Mouse (Mus musculus): ENCODE results near the gene Lta.
"Not testable (repeated sequence)": the region's sequence is repeated elsewhere in the genome, so short reads cannot be mapped to it uniquely, and the experiment has no call there.

Lta gene

GRCm38 (mm10) chr17:35239700-35240099 lies 34.5 kb upstream of the Lta start:
- no peak for DNase-seq

GRCm38 (mm10) chr17:35237504-35237903 lies 32.4 kb upstream of the Lta start:
- no peak for DNase-seq

GRCm38 (mm10) chr17:35236996-35237395 lies 31.8 kb upstream of the Lta start:
- no peak for DNase-seq

- peak; percentile 98 for DNase-seq
Measured at GRCm38 (mm10) chr17:35236390-35236746, 31.2 kb upstream of the Lta start.

- DNase-seq, result peak; percentile 95
Measured at GRCm38 (mm10) chr17:35235614-35236389, 30.7 kb upstream of the Lta start, which contains the start of gene Nfkbil1. Gene Nfkbil1, minus strand, starts transcription at chr17:35235792.

- no peak for DNase-seq
Measured at GRCm38 (mm10) chr17:35234903-35235302, 29.8 kb upstream of the Lta start.

- not testable (repeated sequence) for DNase-seq
Measured at GRCm38 (mm10) chr17:35234090-35234489, 28.9 kb upstream of the Lta start.

GRCm38 (mm10) chr17:35233114-35233980 lies 28.2 kb upstream of the Lta start, which contains the start of gene Atp6v1g2:
Gene Atp6v1g2, plus strand, starts transcription at chr17:35233660.
- no peak for DNase-seq

- DNase-seq, result no peak
Measured at GRCm38 (mm10) chr17:35232659-35233058, 27.5 kb upstream of the Lta start.

GRCm38 (mm10) chr17:35232043-35232442 lies 26.9 kb upstream of the Lta start:
- DNase-seq, result peak; percentile 76

GRCm38 (mm10) chr17:35231022-35231421 lies 25.9 kb upstream of the Lta start:
- no peak for DNase-seq

- DNase-seq, result no peak
Measured at GRCm38 (mm10) chr17:35226561-35227046, 21.5 kb upstream of the Lta start.

GRCm38 (mm10) chr17:35225456-35225855 lies 20.3 kb upstream of the Lta start:
- DNase-seq, result no peak

GRCm38 (mm10) chr17:35224641-35225040 lies 19.5 kb upstream of the Lta start:
- DNase-seq, result no peak

- no peak for DNase-seq
Measured at GRCm38 (mm10) chr17:35222299-35222698, 17.1 kb upstream of the Lta start.

GRCm38 (mm10) chr17:35220156-35220952 lies 15.2 kb upstream of the Lta start, which contains the start of gene Gm16181:
Gene Gm16181, plus strand, starts transcription at chr17:35220834.
- no peak for DNase-seq

GRCm38 (mm10) chr17:35219601-35220041 lies 14.5 kb upstream of the Lta start:
- DNase-seq, result peak; percentile 34

- DNase-seq, result no peak
Measured at GRCm38 (mm10) chr17:35218516-35219193, 13.5 kb upstream of the Lta start.

GRCm38 (mm10) chr17:35213071-35213470 lies 7.9 kb upstream of the Lta start:
- DNase-seq, result no peak

GRCm38 (mm10) chr17:35210593-35210992 lies 5.4 kb upstream of the Lta start:
- DNase-seq, result no peak

GRCm38 (mm10) chr17:35209785-35210535 lies 4.8 kb upstream of the Lta start:
- DNase-seq, result no peak

Measured in right cerebral cortex, adult 18-20 months (tissue).